Mouse (Mus musculus) brain, embryonic 14.5 days (tissue): Measurements from ENCODE around the gene Mrps26.

ENCODE experiments used
- CTCF ChIP-seq: fragments of 200-500 bp; IDR thresholded peaks from 2 replicates; pipeline ENCODE4 v1.5.1; 2012; ENCODE audit warnings: inconsistent platforms, mild to moderate bottlenecking, moderate library complexity, borderline replicate concordance; ENCODE audit not compliant: insufficient read depth, insufficient read length; ENCODE audit errors: extremely low read depth
- POLR2A ChIP-seq: fragments of 200-500 bp; IDR thresholded peaks from 2 replicates; pipeline ENCODE4 v1.6.1; 2012; ENCODE audit warnings: mild to moderate bottlenecking, inconsistent platforms, borderline replicate concordance; ENCODE audit not compliant: poor library complexity, insufficient read depth, insufficient read length, severe bottlenecking; ENCODE audit errors: extremely low read depth

- TF ChIP-seq CTCF (no peak), POLR2A (no peak)
Measured at GRCm38 (mm10) chr2:130554841-130555240, 8.7 kb upstream of the Mrps26 start.
